Mouse (Mus musculus) liver, embryonic 13.5 days (tissue): ENCODE measurements at regions not wholly inside any gene's neighbourhood (a gene's known extent, or its start where the extent isn't known, plus 50 kb on each side); places are given as distances from the start of the nearest gene placed in this dataset.

Experiments used
- ATAC-seq: fragments of 200-750 bp; cut with Nextera tagmentation; 2 replicates; pipeline ENCODE4 v1.8.0; 2017; ENCODE audit warnings: low read depth, mild to moderate bottlenecking, moderate number of reproducible peaks, moderate library complexity
- DNase-seq: peaks from one replicate; pipeline ENCODE4 v3.0.0; 2022
- H3K27ac ChIP-seq: fragments of 300-500 bp; sonication (generic); 2 replicates; pipeline ENCODE4 v1.5.1; 2015; ENCODE audit warnings: moderate library complexity, mild to moderate bottlenecking, inconsistent platforms
- H3K27me3 ChIP-seq: fragments of 300-500 bp; sonication (generic); 2 replicates; pipeline ENCODE4 v1.6.1; 2015; ENCODE audit warnings: mild to moderate bottlenecking, inconsistent platforms
- H3K36me3 ChIP-seq: fragments of 300-500 bp; sonication (generic); 2 replicates; pipeline ENCODE4 v1.6.1; 2015; ENCODE audit warnings: mild to moderate bottlenecking, inconsistent platforms
- H3K4me1 ChIP-seq: fragments of 300-500 bp; sonication (generic); replicated peaks from 2 replicates; pipeline ENCODE4 v1.6.1; 2015; ENCODE audit warnings: inconsistent platforms
- H3K4me2 ChIP-seq: fragments of 300-500 bp; sonication (generic); 2 replicates; pipeline ENCODE4 v1.6.1; 2015; ENCODE audit warnings: inconsistent platforms, mild to moderate bottlenecking, moderate library complexity
- H3K4me3 ChIP-seq: fragments of 300-500 bp; sonication (generic); replicated peaks from 2 replicates; pipeline ENCODE4 v1.5.1; 2015; ENCODE audit warnings: mild to moderate bottlenecking, inconsistent platforms
- H3K9ac ChIP-seq: fragments of 300-500 bp; sonication (generic); 2 replicates; pipeline ENCODE4 v1.6.1; 2015; ENCODE audit warnings: mild to moderate bottlenecking, inconsistent platforms
- H3K9me3 ChIP-seq: fragments of 300-500 bp; sonication (generic); replicated peaks from 2 replicates; pipeline ENCODE4 v1.6.1; 2016; ENCODE audit warnings: inconsistent platforms
- WGBS: fragments of 180-500 bp; shearing (Covaris S2); methylation state at CpG from one replicate; pipeline ENCODE4 v1.1.7; 2015; ENCODE audit not compliant: insufficient replicate concordance; 5-methylcytosine and 5-hydroxymethylcytosine counted together

DNA sequence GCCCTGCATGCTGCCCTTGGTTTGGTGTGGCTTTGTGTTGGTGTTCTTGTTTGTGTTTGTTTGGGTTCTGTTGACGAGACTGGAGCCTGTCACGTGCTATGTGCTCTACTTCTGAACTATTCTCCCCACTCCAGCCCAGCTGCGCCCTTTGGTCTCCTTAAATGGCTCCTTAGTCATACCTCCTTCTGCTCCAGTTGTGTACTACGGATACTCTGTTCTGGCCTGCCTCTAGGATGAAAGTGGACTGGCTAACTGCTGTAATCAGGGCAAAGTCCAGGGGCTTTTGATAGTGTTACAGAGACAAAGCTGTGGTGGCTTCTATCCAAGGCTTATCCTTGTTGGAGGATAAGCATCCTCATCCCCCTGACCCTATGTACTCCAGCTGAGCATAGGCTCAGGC lies 92.0 kb downstream of the Ddx3x start:
- Histone ChIP-seq H3K27ac (no peak overlapping the region), H3K9ac (no peak overlapping the region), H3K4me3 (no peak overlapping the region), H3K36me3 (no peaks in the 10 kb centered on the region), H3K4me2 (no peak overlapping the region), H3K9me3 (no peaks in the 10 kb centered on the region), H3K27me3 (no peaks in the 10 kb centered on the region), H3K4me1 (no peaks in the 10 kb centered on the region)
- WGBS: 53% methylated on average over 4 of the region's 4 CpGs
- DNase-seq (no peak), ATAC-seq (no peak)

DNA sequence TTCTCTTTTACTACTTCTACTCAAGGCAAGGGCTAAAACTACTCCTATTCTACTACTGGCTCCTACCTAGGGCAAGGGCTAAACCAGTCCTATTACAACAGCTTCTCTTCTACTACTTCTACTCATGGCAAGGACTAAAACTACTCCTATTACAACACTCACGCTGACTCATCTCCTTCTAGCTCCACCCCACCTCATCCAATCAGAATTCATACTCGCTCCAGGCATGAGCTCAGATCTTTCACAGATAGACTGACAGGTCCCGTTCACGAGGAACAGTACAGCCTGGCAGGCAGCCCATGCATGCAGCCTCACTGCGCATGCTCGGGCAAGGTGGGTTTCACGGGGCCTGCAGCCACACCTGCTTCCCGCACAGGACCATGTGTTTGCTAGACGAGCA lies 79.6 kb upstream of the Nyx start:
- DNase-seq: no peak
- no peak overlapping the region for H3K4me3 ChIP-seq
- no peak overlapping the region for H3K4me2 ChIP-seq
- no peak overlapping the region for H3K27ac ChIP-seq
- H3K9ac ChIP-seq: no peak overlapping the region
- H3K9me3 ChIP-seq: no peaks in the 10 kb centered on the region
- ATAC-seq: no peak
- 65% methylated on average over 9 of the region's 9 CpGs for WGBS
- H3K4me1 ChIP-seq: no peaks in the 10 kb centered on the region
- H3K36me3 ChIP-seq: no peaks in the 10 kb centered on the region
- H3K27me3 ChIP-seq: no peaks in the 10 kb centered on the region

DNA sequence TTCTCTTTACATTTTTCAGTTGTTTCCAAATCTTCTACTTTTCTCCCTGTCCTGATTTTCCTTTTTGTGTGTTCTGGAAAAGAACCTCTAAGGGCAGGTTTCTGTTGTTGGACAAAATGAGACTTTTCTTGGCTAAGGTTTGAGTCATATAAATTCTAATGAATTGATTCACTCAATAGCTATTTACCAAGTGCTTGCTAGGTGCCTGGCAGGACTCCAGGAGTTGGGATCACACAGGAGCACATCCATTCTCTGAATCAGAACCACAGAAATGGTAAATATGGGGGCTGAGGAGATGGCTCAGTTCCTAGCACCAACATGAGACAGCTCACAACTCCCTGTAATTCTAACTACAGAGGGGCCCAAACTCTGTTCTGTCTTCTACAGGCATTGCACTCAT lies 67.4 kb upstream of the Nyx start:
- Histone ChIP-seq H3K9me3 (no peaks in the 10 kb centered on the region), H3K4me2 (no peak overlapping the region), H3K27ac (no peak overlapping the region), H3K4me3 (no peak overlapping the region), H3K4me1 (no peaks in the 10 kb centered on the region), H3K9ac (no peak overlapping the region), H3K27me3 (no peaks in the 10 kb centered on the region), H3K36me3 (no peaks in the 10 kb centered on the region)
- ATAC-seq (no peak), DNase-seq (no peak)

DNA sequence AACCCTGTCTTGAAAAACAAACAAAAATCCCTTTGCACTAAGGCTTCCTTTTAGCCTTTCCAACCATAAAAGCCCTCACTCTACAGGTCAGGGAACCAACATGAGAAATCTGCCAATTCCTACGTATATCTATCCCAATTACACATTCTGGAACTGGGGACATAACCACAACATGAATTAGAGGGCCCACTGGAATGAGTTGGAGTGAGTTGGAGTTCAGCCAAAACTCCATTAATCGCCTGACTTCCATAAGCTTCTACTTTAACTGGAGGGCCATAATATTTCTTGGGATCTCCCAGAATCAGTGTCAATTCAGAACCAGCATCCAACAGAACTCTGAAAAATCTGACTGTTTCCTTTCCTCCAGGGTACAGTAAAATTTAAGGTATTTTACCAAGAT lies 53.2 kb upstream of the Nyx start:
- Histone ChIP-seq H3K4me1 (no peaks in the 10 kb centered on the region), H3K27ac (no peak overlapping the region), H3K27me3 (no peaks in the 10 kb centered on the region), H3K9ac (no peak overlapping the region), H3K4me2 (no peak overlapping the region), H3K4me3 (no peak overlapping the region), H3K36me3 (no peaks in the 10 kb centered on the region), H3K9me3 (no peaks in the 10 kb centered on the region)
- ATAC-seq (no peak), DNase-seq (no peak)
- WGBS: 43% methylated on average over 2 of the region's 2 CpGs

DNA sequence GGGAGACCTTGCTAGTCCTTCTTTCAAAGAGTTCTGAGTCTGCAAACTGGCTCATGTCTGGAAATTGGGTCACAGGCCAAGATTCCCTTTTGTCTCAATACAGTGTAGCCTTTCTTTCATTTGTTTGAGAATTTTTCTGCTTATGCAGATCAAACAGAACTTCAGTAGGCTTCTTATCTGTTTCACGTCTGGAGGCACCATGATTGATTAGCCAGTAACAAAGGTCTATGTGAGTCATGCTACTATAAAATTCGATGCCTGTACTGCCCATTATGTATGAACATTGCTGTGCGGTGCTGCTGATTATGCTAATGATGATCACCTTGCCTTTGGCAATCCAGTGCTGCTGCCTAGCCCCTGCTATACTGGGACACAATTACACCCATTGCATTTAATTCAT lies 52.8 kb upstream of the Nyx start:
- Histone ChIP-seq H3K36me3 (no peaks in the 10 kb centered on the region), H3K27me3 (no peaks in the 10 kb centered on the region), H3K9me3 (no peaks in the 10 kb centered on the region), H3K4me1 (no peaks in the 10 kb centered on the region), H3K9ac (no peak overlapping the region), H3K27ac (no peak overlapping the region), H3K4me3 (no peak overlapping the region), H3K4me2 (no peak overlapping the region)
- no peak for ATAC-seq
- no peak for DNase-seq
- 45% methylated on average over 3 of the region's 3 CpGs for WGBS
